Mouse (Mus musculus) liver, adult 2 months (tissue): ENCODE results near the gene Tead1. TPM values are rescaled to one million over a fixed set of nuclear protein-coding genes. Genes with fewer than 3 reads are reported as not detected.
A peak's percentile ranks its signal among the peaks of the same experiment; 100 is the strongest.

Source experiments
- DNase-seq: peaks from one replicate; pipeline ENCODE4 v3.0.0-alpha.2; 2011; ENCODE audit warnings: low read depth, low spot score; ENCODE audit errors: extremely low read depth
- H3K27ac ChIP-seq: fragments of 200-500 bp; replicated peaks from 2 replicates; pipeline ENCODE4 v1.5.1; 2012; ENCODE audit warnings: low read depth, mild to moderate bottlenecking, control low read depth, inconsistent platforms, low read length; ENCODE audit not compliant: insufficient read depth
- H3K27me3 ChIP-seq: fragments of 200-500 bp; 2 replicates; pipeline ENCODE4 v1.6.1; 2012; ENCODE audit warnings: mild to moderate bottlenecking, moderate library complexity, low read length, inconsistent platforms; ENCODE audit not compliant: control insufficient read depth, insufficient read depth
- H3K36me3 ChIP-seq: fragments of 200-500 bp; 2 replicates; pipeline ENCODE4 v1.6.1; 2012; ENCODE audit warnings: low read length, inconsistent platforms; ENCODE audit not compliant: control insufficient read depth, insufficient read depth
- H3K4me1 ChIP-seq: fragments of 200-500 bp; 2 replicates; pipeline ENCODE4 v1.6.1; 2011; ENCODE audit warnings: low read length; ENCODE audit not compliant: control insufficient read depth, insufficient read depth
- H3K4me3 ChIP-seq: fragments of 200-500 bp; 2 replicates; pipeline ENCODE4 v1.5.1; 2011; ENCODE audit warnings: low read depth, mild to moderate bottlenecking, control low read depth, low read length, moderate library complexity; ENCODE audit not compliant: insufficient read depth
- H3K79me2 ChIP-seq: fragments of 200-500 bp; 2 replicates; pipeline ENCODE4 v1.6.1; 2012; ENCODE audit warnings: inconsistent platforms, mild to moderate bottlenecking, low read length, moderate library complexity; ENCODE audit not compliant: control insufficient read depth, insufficient read depth
- H3K9ac ChIP-seq: fragments of 200-500 bp; 2 replicates; pipeline ENCODE4 v1.6.1; 2012; ENCODE audit warnings: low read depth, mild to moderate bottlenecking, control low read depth, inconsistent platforms, low read length
- CTCF ChIP-seq: fragments of 200-500 bp; IDR thresholded peaks from 2 replicates; pipeline ENCODE4 v1.5.1; 2011; ENCODE audit warnings: low read depth, low read length, control low read depth
- POLR2A ChIP-seq: fragments of 200-500 bp; IDR thresholded peaks from 2 replicates; pipeline ENCODE4 v1.6.1; 2011; ENCODE audit warnings: low read length, control low read depth; ENCODE audit not compliant: insufficient read depth; ENCODE audit errors: extremely low read depth
- WGBS: fragments of 180-500 bp; shearing (Covaris S2); methylation state at CpG from one replicate; pipeline ENCODE4 v1.1.7; 2018; 5-methylcytosine and 5-hydroxymethylcytosine counted together
- polyA plus RNA-seq: library from polyadenylated mRNA; depleted of rRNA; stranded (reverse); fragments of >200 nt; gene quantifications from 2 replicates; pipeline ENCODE4 v1.2.3, GENCODE M21; 2012
- total RNA-seq: library from RNA; depleted of rRNA; stranded (reverse); fragments of >200 nt; gene quantifications from 2 replicates; pipeline ENCODE4 v1.2.3, GENCODE M21; 2014

Tead1 gene
- total and polyA plus RNA-seq, 2 experiments, result 2.3 to 4.1 TPM

DNA sequence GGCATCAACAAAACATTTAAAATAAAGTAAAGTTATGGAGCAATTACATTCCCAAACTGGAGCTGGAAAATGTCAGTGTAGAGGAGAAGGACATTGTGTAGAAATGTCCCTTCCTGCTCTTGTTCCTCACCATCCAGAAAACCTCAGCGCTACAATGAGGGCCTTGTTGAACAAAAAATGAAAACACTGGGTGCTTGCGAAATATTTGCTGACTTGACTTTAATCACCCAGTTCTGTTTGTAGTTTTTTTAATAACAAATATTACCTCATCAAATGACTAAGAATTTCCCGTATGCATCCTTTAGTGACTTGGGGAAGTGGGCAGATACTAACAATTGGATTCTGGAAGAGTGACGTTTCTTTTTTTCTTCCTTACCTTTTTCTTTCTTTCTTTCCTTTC is 31.7 kb upstream of the Tead1 start:
- DNase-seq, result peak; percentile 66
- H3K4me1 ChIP-seq, result no peaks in the 10 kb centered on the region
- peaks cover 2% of the 10 kb centered on the region; the same call in 1 of the 2 replicates for H3K27me3 ChIP-seq
- no peak overlapping the region for H3K27ac ChIP-seq
- TF ChIP-seq CTCF (no peak), POLR2A (no peak)
- H3K36me3 ChIP-seq, result no peaks in the 10 kb centered on the region
- no peaks in the 10 kb centered on the region for H3K79me2 ChIP-seq
- no peak overlapping the region for H3K9ac ChIP-seq
- WGBS, result 28% methylated on average over 4 of the region's 4 CpGs
- H3K4me3 ChIP-seq, result no peak overlapping the region

DNA sequence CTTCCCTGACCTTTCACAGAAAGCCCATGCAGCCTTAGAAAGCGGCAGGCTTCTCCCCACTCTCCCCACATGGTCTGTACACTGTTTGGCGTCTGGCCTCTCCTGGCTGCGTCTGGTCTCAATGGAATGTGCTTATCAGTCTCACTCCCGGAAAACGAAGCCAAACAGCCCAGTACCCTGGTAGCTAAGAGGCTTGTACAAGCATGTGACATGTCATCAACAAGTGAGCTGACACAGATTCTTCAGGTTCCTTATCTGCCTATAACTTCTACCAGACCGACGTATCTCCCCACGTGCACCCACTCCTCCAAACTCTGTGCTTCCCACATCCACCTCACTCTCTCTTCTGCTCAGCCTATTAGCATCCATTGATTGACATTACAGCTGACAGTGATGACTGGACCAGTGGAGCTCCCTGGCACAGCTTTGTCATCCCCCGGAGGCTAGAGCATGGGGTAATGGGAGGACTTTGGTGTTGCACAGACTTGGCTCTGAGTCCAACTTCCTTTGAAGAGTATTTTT is 22.9 kb upstream of the Tead1 start:
- peak; percentile 43 for DNase-seq
- Histone ChIP-seq H3K9ac (no peak overlapping the region), H3K36me3 (no peaks in the 10 kb centered on the region), H3K27me3 (peaks cover 2% of the 10 kb centered on the region; the same call in 1 of the 2 replicates), H3K27ac (peak overlapping the region; percentile 43; the same call in 1 of the 2 replicates), H3K79me2 (no peaks in the 10 kb centered on the region), H3K4me3 (no peak overlapping the region), H3K4me1 (peaks cover 4% of the 10 kb centered on the region; the same call in 1 of the 2 replicates)
- 28% methylated on average over 9 of the region's 9 CpGs for WGBS
- TF ChIP-seq CTCF, result no peak
- TF ChIP-seq POLR2A, result no peak

DNA sequence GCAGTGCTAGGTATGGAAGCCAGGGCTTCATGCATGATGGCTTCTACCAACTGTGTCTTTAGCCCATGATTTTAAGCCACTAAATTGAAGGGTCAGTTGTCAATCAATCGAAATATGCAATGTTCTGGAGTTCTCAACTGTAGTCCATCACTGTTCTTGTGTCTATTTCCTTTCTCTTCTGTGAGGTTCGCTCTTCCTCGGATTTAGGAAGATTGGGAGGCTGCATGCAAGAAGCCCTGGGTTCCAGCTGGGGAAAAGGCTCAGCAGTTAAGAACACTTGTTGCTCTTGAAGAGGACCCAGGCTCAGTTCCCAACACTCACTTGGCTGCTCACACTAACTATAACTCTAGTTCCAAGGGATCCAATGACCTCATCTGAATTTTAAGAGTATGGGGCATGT is 20.2 kb upstream of the Tead1 start:
- no peaks in the 10 kb centered on the region for H3K27me3 ChIP-seq
- 87% methylated on average over 3 of the region's 3 CpGs for WGBS
- DNase-seq, result no peak

DNA sequence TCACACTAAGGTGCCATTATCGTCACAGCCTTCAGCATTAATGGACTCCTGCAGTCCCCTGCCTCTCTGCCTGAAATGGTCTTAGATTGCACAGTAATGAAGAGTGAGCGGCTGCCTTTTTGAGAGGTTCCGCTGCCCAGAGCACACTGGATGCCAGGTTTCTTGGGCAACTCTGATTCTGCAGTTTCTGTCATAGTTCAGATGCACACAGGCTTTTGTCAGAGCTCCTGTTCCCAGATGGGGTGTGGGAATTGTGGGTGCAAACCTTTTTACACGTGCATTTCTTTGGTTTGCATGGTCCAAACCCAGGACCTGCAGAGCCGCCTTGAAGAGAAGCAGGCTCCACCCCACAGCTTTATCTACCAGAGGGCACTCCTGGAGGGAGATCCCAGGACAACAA is 19.3 kb upstream of the Tead1 start:
- DNase-seq, result no peak
- Histone ChIP-seq H3K9ac (no peak overlapping the region), H3K4me1 (peaks cover 4% of the 10 kb centered on the region; the same call in 1 of the 2 replicates), H3K4me3 (no peak overlapping the region), H3K27me3 (no peaks in the 10 kb centered on the region), H3K27ac (no peak overlapping the region), H3K79me2 (no peaks in the 10 kb centered on the region), H3K36me3 (no peaks in the 10 kb centered on the region)
- 71% methylated on average over 5 of the region's 5 CpGs for WGBS
- TF ChIP-seq POLR2A, result no peak

More for the DNA sequence above, 20.2 kb upstream of the Tead1 start:
- H3K9ac ChIP-seq, result no peak overlapping the region
- no peak for TF ChIP-seq POLR2A
- TF ChIP-seq CTCF, result no peak
- peaks cover 4% of the 10 kb centered on the region; the same call in 1 of the 2 replicates for H3K4me1 ChIP-seq
- H3K4me3 ChIP-seq, result no peak overlapping the region
- H3K36me3 ChIP-seq, result no peaks in the 10 kb centered on the region
- H3K79me2 ChIP-seq, result no peaks in the 10 kb centered on the region
- no peak overlapping the region for H3K27ac ChIP-seq

DNA sequence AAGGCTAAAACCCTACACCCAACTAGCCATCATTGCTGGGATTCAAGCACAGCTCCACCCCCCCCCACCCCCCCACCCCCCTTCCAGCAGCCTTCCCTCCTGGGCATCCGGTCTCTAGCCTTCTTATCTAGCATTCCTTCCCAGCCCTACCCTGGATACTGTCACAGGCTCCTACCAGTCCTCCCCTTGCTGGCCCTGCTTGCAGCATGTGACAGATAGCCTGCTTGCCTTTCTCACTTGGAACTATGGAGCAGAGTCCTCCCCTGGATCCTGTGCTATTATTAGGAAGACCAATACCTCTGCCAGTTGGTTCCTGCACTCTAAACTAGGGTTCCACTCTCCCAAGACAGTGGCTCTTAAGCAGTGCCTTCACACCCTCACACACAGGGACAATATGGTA is 18.8 kb upstream of the Tead1 start:
- Histone ChIP-seq H3K9ac (no peak overlapping the region), H3K27me3 (no peaks in the 10 kb centered on the region), H3K36me3 (no peaks in the 10 kb centered on the region), H3K79me2 (no peaks in the 10 kb centered on the region), H3K27ac (0 out of 2 replicates have a peak overlapping the region, but pooled peaks have one; percentile 22), H3K4me1 (peaks cover 4% of the 10 kb centered on the region; the same call in 1 of the 2 replicates), H3K4me3 (no peak overlapping the region)
- no peak for TF ChIP-seq CTCF
- TF ChIP-seq POLR2A, result no peak
- DNase-seq, result peak; percentile 26
- 75% methylated on average over 1 of the region's 1 CpGs for WGBS
